Mouse (Mus musculus) forebrain, embryonic 10.5 days (tissue): ENCODE measurements around the gene Whrn. TPM values are rescaled to one million over a fixed set of nuclear protein-coding genes. Genes with fewer than 3 reads are reported as not detected.

Source experiments
- DNase-seq: peaks from one replicate; pipeline ENCODE4 v3.0.0-alpha.2; 2017; ENCODE audit warnings: low spot score; ENCODE audit errors: extremely low spot score
- H3K27ac ChIP-seq: fragments of 300-500 bp; sonication (generic); 2 replicates; pipeline ENCODE4 v1.5.1; 2016; ENCODE audit warnings: mild to moderate bottlenecking
- H3K27me3 ChIP-seq: fragments of 300-500 bp; sonication (generic); 2 replicates; pipeline ENCODE4 v1.6.1; 2016; ENCODE audit warnings: mild to moderate bottlenecking; ENCODE audit not compliant: poor library complexity, severe bottlenecking
- H3K36me3 ChIP-seq: fragments of 300-500 bp; sonication (generic); replicated peaks from 2 replicates; pipeline ENCODE4 v1.6.1; 2016; ENCODE audit warnings: mild to moderate bottlenecking, moderate library complexity
- H3K4me1 ChIP-seq: fragments of 300-500 bp; sonication (generic); 2 replicates; pipeline ENCODE4 v1.6.1; 2016
- H3K4me3 ChIP-seq: fragments of 300-500 bp; sonication (generic); 2 replicates; pipeline ENCODE4 v1.5.1; 2016; ENCODE audit warnings: mild to moderate bottlenecking, moderate library complexity
- H3K9me3 ChIP-seq: fragments of 300-500 bp; sonication (generic); 2 replicates; pipeline ENCODE4 v1.6.1; 2016; ENCODE audit warnings: mild to moderate bottlenecking, moderate library complexity
- WGBS: fragments of 180-500 bp; shearing (Covaris S2); methylation state at CpG from one replicate; pipeline ENCODE4 v1.1.7; 2016; 5-methylcytosine and 5-hydroxymethylcytosine counted together
- polyA plus RNA-seq: library from polyadenylated mRNA; unstranded; fragments of >200 nt; fragmentation: Nextera tagmentation; extraction: Ambion mirVana; gene quantifications from 2 replicates; pipeline ENCODE4 v1.2.1, GENCODE M21; 2016

The Whrn gene
- polyA plus RNA-seq, 1 experiment from 2014 or later: 5.1 TPM

- 79% methylated on average over 2 of the region's 2 CpGs for WGBS
- H3K4me1 ChIP-seq: no peaks in the 10 kb centered on the region
Observed at GRCm38 (mm10) chr4:63512921-63513320, 17.1 kb upstream of the Whrn start.

GRCm38 (mm10) chr4:63508232-63508631 is 12.4 kb upstream of the Whrn start:
- no peaks in the 10 kb centered on the region for H3K9me3 ChIP-seq
- no peaks in the 10 kb centered on the region for H3K27me3 ChIP-seq
- no peak overlapping the region for H3K4me3 ChIP-seq
- 29% methylated on average over 4 of the region's 4 CpGs for WGBS
- no peaks in the 10 kb centered on the region for H3K36me3 ChIP-seq
- no peaks in the 10 kb centered on the region for H3K4me1 ChIP-seq
- H3K27ac ChIP-seq: no peak overlapping the region
- DNase-seq: peak; percentile 68

More at GRCm38 (mm10) chr4:63512921-63513320, 17.1 kb upstream of the Whrn start:
- H3K36me3 ChIP-seq: no peaks in the 10 kb centered on the region
- DNase-seq: no peak
- no peak overlapping the region for H3K27ac ChIP-seq
- no peaks in the 10 kb centered on the region for H3K9me3 ChIP-seq
- H3K4me3 ChIP-seq: no peak overlapping the region
- H3K27me3 ChIP-seq: no peaks in the 10 kb centered on the region

- Histone ChIP-seq H3K27me3 (0 out of 2 replicates have a peak, but pooled peaks cover 3% of the 10 kb centered on the region), H3K27ac (no peak overlapping the region), H3K9me3 (no peaks in the 10 kb centered on the region), H3K36me3 (no peaks in the 10 kb centered on the region), H3K4me1 (no peaks in the 10 kb centered on the region), H3K4me3 (no peak overlapping the region)
- 84% methylated on average over 5 of the region's 5 CpGs for WGBS
- DNase-seq: no peak
Observed at GRCm38 (mm10) chr4:63507478-63507877, 11.7 kb upstream of the Whrn start.

- no peak for DNase-seq
- no peak overlapping the region for H3K4me3 ChIP-seq
- H3K9me3 ChIP-seq: no peaks in the 10 kb centered on the region
- H3K4me1 ChIP-seq: no peaks in the 10 kb centered on the region
- H3K27ac ChIP-seq: no peak overlapping the region
- peaks cover 28% of the 10 kb centered on the region for H3K27me3 ChIP-seq
- H3K36me3 ChIP-seq: no peaks in the 10 kb centered on the region
- 89% methylated on average over 5 of the region's 5 CpGs for WGBS
Observed at GRCm38 (mm10) chr4:63503949-63504348, 8.2 kb upstream of the Whrn start.

DNA sequence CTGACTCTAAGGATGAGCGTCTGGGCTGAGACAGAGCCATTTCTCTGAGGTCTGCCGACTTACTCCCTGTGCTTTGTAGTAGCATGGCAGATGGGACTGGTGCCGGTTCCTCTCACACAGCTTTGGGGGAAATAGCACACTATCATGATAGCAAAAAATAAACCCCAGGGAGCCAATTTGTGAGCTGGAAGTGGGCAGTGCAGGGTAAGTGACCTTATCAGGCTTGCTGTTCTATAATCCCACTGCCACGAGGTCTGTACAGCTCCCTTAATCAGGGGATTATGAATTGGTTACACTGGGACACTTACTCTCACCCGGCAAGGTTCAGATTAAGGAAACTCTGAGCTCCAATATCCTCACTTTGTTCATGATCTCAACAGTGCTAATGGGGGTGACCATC is 5.3 kb upstream of the Whrn start:
- Histone ChIP-seq H3K36me3 (no peaks in the 10 kb centered on the region), H3K9me3 (no peaks in the 10 kb centered on the region), H3K27ac (no peak overlapping the region), H3K27me3 (peaks cover 35% of the 10 kb centered on the region), H3K4me1 (peaks cover 14% of the 10 kb centered on the region), H3K4me3 (no peak overlapping the region)
- WGBS: 56% methylated on average over 5 of the region's 5 CpGs
- DNase-seq: no peak

DNA sequence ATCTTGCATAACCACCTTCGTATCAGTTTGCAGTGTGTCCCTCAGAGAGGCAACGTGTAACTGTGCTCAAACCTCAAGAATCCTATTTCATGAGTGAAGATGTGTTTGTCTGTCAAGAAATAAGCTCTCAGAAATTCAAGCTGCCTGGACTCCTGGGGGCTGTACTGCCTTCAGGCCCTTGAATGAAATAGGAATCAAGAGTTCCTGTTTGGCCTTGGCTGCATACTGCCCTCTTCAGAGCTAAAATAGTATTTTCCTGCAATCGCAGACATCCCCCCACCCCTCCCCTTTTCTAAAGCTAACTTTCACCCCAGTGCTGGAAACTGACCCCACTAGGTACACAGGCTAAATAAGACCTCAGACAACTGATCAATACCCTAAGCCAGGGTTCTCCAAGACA is 2.6 kb upstream of the Whrn start:
- peaks cover 37% of the 10 kb centered on the region for H3K4me1 ChIP-seq
- DNase-seq: no peak
- H3K36me3 ChIP-seq: no peaks in the 10 kb centered on the region
- peaks cover 58% of the 10 kb centered on the region for H3K27me3 ChIP-seq
- no peaks in the 10 kb centered on the region for H3K9me3 ChIP-seq
- H3K27ac ChIP-seq: no peak overlapping the region
- H3K4me3 ChIP-seq: no peak overlapping the region
- 40% methylated on average over 3 of the region's 3 CpGs for WGBS

DNA sequence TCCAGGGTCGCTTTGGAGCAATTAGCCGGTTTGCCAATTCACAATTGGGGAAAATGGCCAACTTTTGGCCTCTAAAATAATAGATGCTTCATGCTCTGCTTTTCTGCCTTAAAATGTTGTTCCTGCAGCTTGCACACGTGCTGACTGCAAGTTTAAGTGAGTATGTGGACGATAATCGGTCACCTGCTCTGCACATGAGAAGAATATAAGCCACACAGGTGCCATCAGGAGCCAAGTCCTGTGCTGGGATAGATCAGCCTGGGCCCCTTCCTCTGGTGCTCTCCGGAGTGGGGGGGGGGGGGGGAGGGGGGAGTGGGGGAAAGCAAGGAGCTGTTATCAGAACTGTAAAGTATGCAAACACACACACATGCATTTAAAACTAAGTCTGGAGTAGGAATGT is 521 bp upstream of the Whrn start:
- Histone ChIP-seq H3K4me3 (peak overlapping the region; percentile 78), H3K27ac (peak overlapping the region; percentile 87), H3K36me3 (no peaks in the 10 kb centered on the region), H3K4me1 (peaks cover 54% of the 10 kb centered on the region), H3K9me3 (no peaks in the 10 kb centered on the region), H3K27me3 (peaks cover 53% of the 10 kb centered on the region)
- DNase-seq: no peak
- WGBS: 17% methylated on average over 6 of the region's 6 CpGs

GRCm38 (mm10) chr4:63494967-63495914 is 550 bp downstream of the Whrn start:
- peak; percentile 50 for DNase-seq
- WGBS: under 1% methylated on average over 105 of the region's 107 CpGs
- H3K27me3 ChIP-seq: peaks cover 44% of the 10 kb centered on the region
- H3K4me3 ChIP-seq: peak overlapping the region; percentile 78
- peak overlapping the region; percentile 87 for H3K27ac ChIP-seq
- peaks cover 63% of the 10 kb centered on the region for H3K4me1 ChIP-seq
- no peaks in the 10 kb centered on the region for H3K36me3 ChIP-seq
- H3K9me3 ChIP-seq: no peaks in the 10 kb centered on the region

GRCm38 (mm10) chr4:63494401-63494966 is 1.3 kb downstream of the Whrn start:
- H3K9me3 ChIP-seq: no peaks in the 10 kb centered on the region
- H3K27ac ChIP-seq: peak overlapping the region; percentile 87
- H3K27me3 ChIP-seq: peaks cover 39% of the 10 kb centered on the region
- peaks cover 2% of the 10 kb centered on the region; the same call in 1 of the 2 replicates for H3K36me3 ChIP-seq
- peak overlapping the region; percentile 78 for H3K4me3 ChIP-seq
- H3K4me1 ChIP-seq: peaks cover 70% of the 10 kb centered on the region
- DNase-seq: peak; percentile 48
- WGBS: 2% methylated on average over 43 of the region's 43 CpGs

DNA sequence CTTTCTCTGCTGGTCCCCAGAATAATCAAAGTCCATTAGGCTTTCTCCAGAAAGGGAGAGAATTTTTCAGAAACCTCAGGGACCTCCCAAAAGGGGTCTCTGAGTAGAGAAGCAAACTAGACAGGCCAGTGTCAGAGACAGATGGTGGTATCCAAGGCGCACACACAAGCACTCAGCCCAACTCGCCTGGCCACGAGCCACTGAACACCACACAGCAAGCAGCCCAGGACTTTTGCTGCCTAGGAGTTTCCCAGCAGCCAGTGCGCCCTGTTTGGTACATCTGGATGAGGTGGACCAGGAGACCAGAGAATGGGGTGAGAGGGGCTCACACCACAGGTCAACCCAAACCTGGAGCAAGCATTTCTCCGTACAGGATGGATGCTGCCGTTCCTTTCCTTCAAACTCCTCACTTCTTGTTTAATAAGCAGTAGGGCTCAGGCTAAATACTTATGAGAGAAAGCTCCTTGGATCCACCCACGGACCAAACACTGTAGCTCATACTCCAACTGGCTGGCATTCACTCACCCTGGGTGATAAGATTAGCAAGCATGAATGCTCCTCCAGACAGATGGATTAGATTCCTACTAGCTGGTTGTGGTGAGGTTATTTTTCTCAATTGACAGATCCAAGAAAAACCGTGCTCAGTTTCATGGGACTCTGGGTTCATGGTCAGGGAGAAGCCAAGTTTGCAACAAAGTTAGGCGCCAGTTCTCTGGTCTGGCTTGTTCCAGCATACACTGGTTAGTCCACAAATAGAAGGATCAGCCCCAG is 2.3 kb downstream of the Whrn start:
- no peak for DNase-seq
- peaks cover 74% of the 10 kb centered on the region for H3K4me1 ChIP-seq
- peak overlapping the region; percentile 78 for H3K4me3 ChIP-seq
- H3K27me3 ChIP-seq: peaks cover 39% of the 10 kb centered on the region
- no peak overlapping the region for H3K27ac ChIP-seq
- WGBS: 61% methylated on average over 9 of the region's 9 CpGs
- H3K36me3 ChIP-seq: peaks cover 10% of the 10 kb centered on the region
- H3K9me3 ChIP-seq: no peaks in the 10 kb centered on the region

GRCm38 (mm10) chr4:63491521-63491920 is 4.3 kb downstream of the Whrn start:
- 75% methylated on average over 6 of the region's 6 CpGs for WGBS
- no peak overlapping the region for H3K4me3 ChIP-seq
- DNase-seq: no peak

GRCm38 (mm10) chr4:63490146-63490545 is 5.6 kb downstream of the Whrn start:
- Histone ChIP-seq H3K4me1 (peaks cover 74% of the 10 kb centered on the region), H3K27me3 (peaks cover 27% of the 10 kb centered on the region), H3K9me3 (no peaks in the 10 kb centered on the region), H3K27ac (no peak overlapping the region), H3K4me3 (no peak overlapping the region), H3K36me3 (peaks cover 10% of the 10 kb centered on the region)
- DNase-seq: no peak
- WGBS: 30% methylated on average over 3 of the region's 3 CpGs

More at GRCm38 (mm10) chr4:63491521-63491920, 4.3 kb downstream of the Whrn start:
- Histone ChIP-seq H3K27me3 (peaks cover 32% of the 10 kb centered on the region), H3K4me1 (peaks cover 78% of the 10 kb centered on the region), H3K9me3 (no peaks in the 10 kb centered on the region), H3K27ac (no peak overlapping the region), H3K36me3 (peaks cover 10% of the 10 kb centered on the region)
